Mouse (Mus musculus): ENCODE data around the gene Ddx47. TPM values are rescaled to one million over a fixed set of nuclear protein-coding genes. Genes with fewer than 3 reads are reported as not detected.

The Ddx47 gene
- polyA plus RNA-seq (2011; ENCODE audit: insufficient read depth, insufficient read length, low replicate concordance, missing spikeins) = 51.5 and 56.9 TPM in 2 replicates

DNA sequence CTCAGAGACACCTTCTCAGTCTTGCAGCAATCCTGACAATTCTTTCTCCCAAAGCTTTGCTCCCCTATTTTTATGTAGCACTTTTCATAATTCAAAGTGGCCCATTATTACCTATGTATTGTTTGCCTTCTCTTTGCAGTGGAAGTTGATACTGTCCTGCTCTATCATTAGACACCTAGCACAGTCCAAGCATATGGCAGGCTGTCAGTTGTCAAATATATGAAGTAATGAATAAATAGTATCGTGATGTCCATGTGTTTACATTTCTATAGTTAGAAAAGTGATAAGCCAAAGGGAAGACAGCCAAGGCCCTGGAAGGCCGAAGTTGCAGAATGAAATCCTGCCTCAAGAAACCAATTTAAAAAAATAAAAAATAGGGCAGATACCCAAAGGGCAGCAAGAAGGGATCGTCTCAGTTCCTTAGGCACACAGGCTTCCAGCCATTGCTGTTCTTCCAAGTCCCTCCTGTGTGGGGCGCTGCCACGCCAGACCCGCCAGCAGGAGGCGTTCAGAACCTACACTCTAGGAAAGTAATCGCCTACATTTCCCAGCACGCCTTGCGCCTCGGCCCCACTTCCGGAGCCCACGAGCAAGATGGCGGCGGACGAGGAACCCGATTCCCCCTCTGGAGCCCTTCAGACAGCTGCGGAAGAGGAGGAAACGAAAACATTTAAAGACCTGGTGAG lies at the start of gene Ddx47:
Gene Ddx47, plus strand, starts transcription at position 565 of the 686 bp plus-strand sequence.
- TF ChIP-seq CTCF (IDR thresholded peaks at IDR 0.05; ENCODE audit: control insufficient read depth, insufficient read depth, low read length) = peak; percentile 100
- peak; percentile 84; the same call in 1 of the 2 replicates for TF ChIP-seq POLR2A (IDR thresholded peaks at IDR 0.05; ENCODE audit: borderline replicate concordance, control insufficient read depth, low read depth, low read length)
- peak within 1 kb of the TSS; percentile 5 for H3K27ac ChIP-seq (ENCODE audit: control insufficient read depth, insufficient read depth, low read depth, low read length, poor library complexity)
- peak within 1 kb of the TSS; percentile 87 for H3K4me3 ChIP-seq (replicated peaks; ENCODE audit: control insufficient read depth, low read depth, low read length)
- peaks cover 2% of the 10 kb centered on the region for H3K4me1 ChIP-seq (ENCODE audit: control insufficient read depth, insufficient read depth, low read length)
- WGBS = 5% methylated on average over 19 of the region's 19 CpGs

DNA sequence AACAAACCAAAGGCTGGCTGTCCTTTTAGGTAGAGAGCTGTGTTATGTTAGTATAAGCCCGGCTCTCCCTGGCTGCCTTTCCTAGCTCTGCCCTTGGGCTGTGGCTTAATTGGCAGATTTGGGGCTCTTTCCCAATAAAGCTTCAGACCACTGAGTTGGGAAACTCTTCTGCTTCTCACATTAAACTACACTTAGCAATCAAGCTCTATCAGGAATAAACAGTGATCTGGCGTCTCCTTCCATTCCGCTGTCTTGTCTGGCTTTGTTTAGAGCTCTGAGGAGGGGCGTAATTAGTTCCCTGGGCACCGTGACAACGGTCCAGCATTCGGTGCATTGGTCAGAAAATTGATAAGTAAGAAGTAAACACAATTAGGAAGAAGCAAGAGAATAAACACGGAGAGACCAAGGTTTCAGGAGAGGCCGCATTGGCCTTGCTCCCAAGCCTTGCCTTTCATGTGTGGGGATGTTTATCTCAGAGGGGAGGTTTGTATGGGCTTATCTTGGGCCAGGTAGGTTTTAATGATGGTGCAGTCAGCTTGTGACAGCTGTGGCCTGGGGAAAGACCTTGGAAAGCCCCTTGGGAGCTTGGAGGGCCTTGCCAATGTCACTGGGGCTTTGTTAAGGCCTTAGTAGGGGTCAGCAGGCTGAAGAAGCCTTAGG lies 49.4 kb upstream of the Ddx47 start:
- no peak for TF ChIP-seq POLR2A (IDR thresholded peaks at IDR 0.05; ENCODE audit: borderline replicate concordance, control insufficient read depth, low read depth, low read length)
- no peak for TF ChIP-seq CTCF (IDR thresholded peaks at IDR 0.05; ENCODE audit: control insufficient read depth, insufficient read depth, low read length)
- Histone ChIP-seq H3K27ac (ENCODE audit: control insufficient read depth, insufficient read depth, low read depth, low read length, poor library complexity) (no peak overlapping the region), H3K4me1 (ENCODE audit: control insufficient read depth, insufficient read depth, low read length) (no peaks in the 10 kb centered on the region; the same call in 1 of the 2 replicates), H3K4me3 (replicated peaks; ENCODE audit: control insufficient read depth, low read depth, low read length) (no peak overlapping the region)
- 65% methylated on average over 9 of the region's 9 CpGs for WGBS

GRCm38 (mm10) chr6:134962518-134962893 lies 48.9 kb upstream of the Ddx47 start:
- 92% methylated on average over 5 of the region's 5 CpGs for WGBS
- Histone ChIP-seq H3K4me1 (ENCODE audit: control insufficient read depth, insufficient read depth, low read length) (no peaks in the 10 kb centered on the region; the same call in 1 of the 2 replicates), H3K27ac (ENCODE audit: control insufficient read depth, insufficient read depth, low read depth, low read length, poor library complexity) (no peak overlapping the region), H3K4me3 (replicated peaks; ENCODE audit: control insufficient read depth, low read depth, low read length) (no peak overlapping the region)
- no peak for TF ChIP-seq POLR2A (IDR thresholded peaks at IDR 0.05; ENCODE audit: borderline replicate concordance, control insufficient read depth, low read depth, low read length)
- TF ChIP-seq CTCF (IDR thresholded peaks at IDR 0.05; ENCODE audit: control insufficient read depth, insufficient read depth, low read length) = no peak

DNA sequence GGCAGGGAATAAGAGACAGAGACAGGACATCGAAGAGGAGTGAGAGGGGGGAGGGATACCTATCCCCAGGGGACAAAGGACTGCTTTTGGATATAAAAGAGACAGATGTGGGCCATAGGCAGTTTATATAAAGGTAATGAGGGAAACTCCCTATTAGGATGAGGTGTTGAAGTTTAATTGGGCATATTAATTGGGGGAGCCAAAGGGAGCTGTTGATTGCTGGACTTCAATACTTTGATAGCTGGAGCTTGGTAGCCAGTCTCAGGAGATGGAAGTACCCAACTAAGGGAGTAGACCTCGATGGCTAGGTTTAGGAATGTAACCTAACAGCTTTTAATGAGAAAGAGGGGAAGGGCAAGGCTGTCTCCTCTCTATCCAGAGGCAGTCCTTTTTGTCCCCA lies 47.5 kb upstream of the Ddx47 start:
- TF ChIP-seq POLR2A (IDR thresholded peaks at IDR 0.05; ENCODE audit: borderline replicate concordance, control insufficient read depth, low read depth, low read length) (no peak), CTCF (IDR thresholded peaks at IDR 0.05; ENCODE audit: control insufficient read depth, insufficient read depth, low read length) (no peak)
- WGBS = 78% methylated on average over 2 of the region's 2 CpGs
- H3K27ac ChIP-seq (ENCODE audit: control insufficient read depth, insufficient read depth, low read depth, low read length, poor library complexity) = no peak overlapping the region
- H3K4me1 ChIP-seq (ENCODE audit: control insufficient read depth, insufficient read depth, low read length) = no peaks in the 10 kb centered on the region; the same call in 1 of the 2 replicates
- no peak overlapping the region for H3K4me3 ChIP-seq (replicated peaks; ENCODE audit: control insufficient read depth, low read depth, low read length)

DNA sequence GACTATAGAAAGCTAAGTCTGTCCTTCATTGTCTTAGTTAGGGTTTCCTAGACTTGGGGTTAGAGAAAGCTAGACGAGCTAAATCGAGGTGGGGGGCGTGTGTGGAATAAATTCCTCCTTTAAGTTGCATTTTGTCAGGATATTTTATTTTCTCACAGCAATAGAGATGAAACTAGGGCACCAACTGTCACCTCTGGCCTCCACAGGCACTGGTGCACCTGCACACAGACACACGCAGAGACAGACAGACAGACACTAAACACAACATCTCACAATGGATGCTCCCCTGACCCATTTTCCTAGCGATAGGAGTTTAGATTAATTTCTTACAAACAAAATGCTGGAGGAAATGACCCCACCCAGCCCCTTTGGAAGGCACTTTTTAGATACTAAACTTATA lies 44.7 kb upstream of the Ddx47 start:
- Histone ChIP-seq H3K4me1 (ENCODE audit: control insufficient read depth, insufficient read depth, low read length) (no peaks in the 10 kb centered on the region), H3K4me3 (replicated peaks; ENCODE audit: control insufficient read depth, low read depth, low read length) (no peak overlapping the region), H3K27ac (ENCODE audit: control insufficient read depth, insufficient read depth, low read depth, low read length, poor library complexity) (no peak overlapping the region)
- TF ChIP-seq POLR2A (IDR thresholded peaks at IDR 0.05; ENCODE audit: borderline replicate concordance, control insufficient read depth, low read depth, low read length) (no peak), CTCF (IDR thresholded peaks at IDR 0.05; ENCODE audit: control insufficient read depth, insufficient read depth, low read length) (no peak)
- WGBS = 81% methylated on average over 5 of the region's 5 CpGs

- WGBS = 83% methylated on average over 1 of the region's 1 CpGs
These were observed 43.1 kb upstream of the Ddx47 start for GRCm38 (mm10) chr6:134968326-134968725.

DNA sequence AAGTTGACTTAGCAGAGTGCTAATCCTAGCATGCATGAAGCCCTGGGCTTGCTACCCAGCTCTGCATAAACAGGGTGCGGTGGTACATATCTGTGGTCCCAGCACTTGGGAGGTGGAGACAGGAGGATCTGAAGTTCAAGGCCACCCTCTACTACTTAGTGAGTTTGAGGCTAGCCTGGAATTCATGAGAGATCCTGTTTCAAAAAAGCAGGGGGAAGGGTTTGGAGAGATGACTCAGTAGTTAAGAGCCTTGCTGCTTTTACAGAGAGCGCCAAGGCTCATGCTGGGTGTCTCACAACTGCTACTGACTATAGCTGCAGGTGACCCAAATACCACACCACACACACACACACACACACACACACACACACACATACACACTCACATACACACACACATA lies 41.9 kb upstream of the Ddx47 start:
- TF ChIP-seq POLR2A (IDR thresholded peaks at IDR 0.05; ENCODE audit: borderline replicate concordance, control insufficient read depth, low read depth, low read length) (no peak), CTCF (IDR thresholded peaks at IDR 0.05; ENCODE audit: control insufficient read depth, insufficient read depth, low read length) (no peak)
- Histone ChIP-seq H3K27ac (ENCODE audit: control insufficient read depth, insufficient read depth, low read depth, low read length, poor library complexity) (no peak overlapping the region), H3K4me1 (ENCODE audit: control insufficient read depth, insufficient read depth, low read length) (no peaks in the 10 kb centered on the region), H3K4me3 (replicated peaks; ENCODE audit: control insufficient read depth, low read depth, low read length) (no peak overlapping the region)
- WGBS = 91% methylated on average over 2 of the region's 2 CpGs

More at GRCm38 (mm10) chr6:134968326-134968725, 43.1 kb upstream of the Ddx47 start:
- H3K27ac ChIP-seq (ENCODE audit: control insufficient read depth, insufficient read depth, low read depth, low read length, poor library complexity) = no peak overlapping the region
- no peaks in the 10 kb centered on the region for H3K4me1 ChIP-seq (ENCODE audit: control insufficient read depth, insufficient read depth, low read length)
- no peak overlapping the region for H3K4me3 ChIP-seq (replicated peaks; ENCODE audit: control insufficient read depth, low read depth, low read length)
- TF ChIP-seq POLR2A (IDR thresholded peaks at IDR 0.05; ENCODE audit: borderline replicate concordance, control insufficient read depth, low read depth, low read length) = no peak
- TF ChIP-seq CTCF (IDR thresholded peaks at IDR 0.05; ENCODE audit: control insufficient read depth, insufficient read depth, low read length) = no peak

GRCm38 (mm10) chr6:134972096-134972495 lies 39.3 kb upstream of the Ddx47 start:
- WGBS = 56% methylated on average over 4 of the region's 4 CpGs
- no peak overlapping the region for H3K4me3 ChIP-seq (replicated peaks; ENCODE audit: control insufficient read depth, low read depth, low read length)

More at GRCm38 (mm10) chr6:134972096-134972495, 39.3 kb upstream of the Ddx47 start:
- TF ChIP-seq POLR2A (IDR thresholded peaks at IDR 0.05; ENCODE audit: borderline replicate concordance, control insufficient read depth, low read depth, low read length) = no peak
- no peak for TF ChIP-seq CTCF (IDR thresholded peaks at IDR 0.05; ENCODE audit: control insufficient read depth, insufficient read depth, low read length)
- no peaks in the 10 kb centered on the region for H3K4me1 ChIP-seq (ENCODE audit: control insufficient read depth, insufficient read depth, low read length)
- H3K27ac ChIP-seq (ENCODE audit: control insufficient read depth, insufficient read depth, low read depth, low read length, poor library complexity) = no peak overlapping the region

Measured in bone marrow, adult 2 months (tissue).